Mouse (Mus musculus) heart, adult 8-10 months (tissue): ENCODE results near the gene Mon2. TPM values are rescaled to one million over a fixed set of nuclear protein-coding genes. Genes with fewer than 3 reads are reported as not detected.

Experiments used
- DNase-seq: peaks from one replicate; pipeline ENCODE4 v3.0.0; 2022; ENCODE audit warnings: low spot score
- microRNA-seq: library from miRNA; unstranded; fragments of <30 nt; microRNA quantifications from one replicate; pipeline ENCODE4 v1.2.0, GENCODE M21; 2022
- total RNA-seq, 4 experiments: library from RNA; stranded (reverse); gene quantifications; 2 replicates each; pipeline ENCODE4 v1.2.4; 2022

The Mon2 gene
- total RNA-seq, 4 experiments from 2014 or later = 36.2 to 47.2 (median 40.1) TPM

GRCm38 (mm10) chr10:122964241-122964636, 112.1 kb downstream of the Mon2 start:
- no peak for DNase-seq

GRCm38 (mm10) chr10:122963463-122964240, 112.7 kb downstream of the Mon2 start:
- DNase-seq = no peak

GRCm38 (mm10) chr10:122962651-122963050, 113.7 kb downstream of the Mon2 start:
- DNase-seq = no peak

GRCm38 (mm10) chr10:122961494-122961893, 114.8 kb downstream of the Mon2 start:
- DNase-seq = no peak

- no peak for DNase-seq
Observed at GRCm38 (mm10) chr10:122960738-122961137, 115.6 kb downstream of the Mon2 start.

GRCm38 (mm10) chr10:122960216-122960615, 116.1 kb downstream of the Mon2 start:
- DNase-seq = peak; percentile 55

- no peak for DNase-seq
Observed at GRCm38 (mm10) chr10:122958699-122959098, 117.6 kb downstream of the Mon2 start.

- DNase-seq = no peak
Observed at GRCm38 (mm10) chr10:122957918-122958317, 118.4 kb downstream of the Mon2 start.

- DNase-seq = no peak
Observed at GRCm38 (mm10) chr10:122953576-122953975, 122.7 kb downstream of the Mon2 start.

- DNase-seq = no peak
Observed at GRCm38 (mm10) chr10:122950966-122951365, 125.3 kb downstream of the Mon2 start.

- no peak for DNase-seq
Observed at GRCm38 (mm10) chr10:122944888-122945287, 131.4 kb downstream of the Mon2 start.

- DNase-seq = no peak
Observed at GRCm38 (mm10) chr10:122943824-122944223, 132.5 kb downstream of the Mon2 start.

GRCm38 (mm10) chr10:122942771-122943170, 133.5 kb downstream of the Mon2 start:
- no peak for DNase-seq

Small RNAs within 50 kb of the gene (microRNA-seq; reads per million reads assigned to microRNA genes)
- gene Mirlet7i = 89,623 reads per million, percentile 99 among the genes with 10 or more reads in this experiment

Other genes starting within 250 kb of the Mon2 start
- gene Usp15, start 120.5 kb upstream of the Mon2 start, total RNA-seq = 100 to 1,000 TPM in 1 of 4 experiments, 10 to 100 TPM in 3; 92.7 to 102 (median 94.7) TPM
- gene Fam19a2, start 187.5 kb upstream of the Mon2 start, total RNA-seq = under 1 TPM; 0.09 to 0.22 (median 0.11) TPM